Mouse (Mus musculus) intestine, embryonic 16.5 days (tissue): ENCODE data around the gene Ifi204. TPM values are rescaled to one million over a fixed set of nuclear protein-coding genes. Genes with fewer than 3 reads are reported as not detected.
"Not testable (repeated sequence)": the region's sequence is repeated elsewhere in the genome, so short reads cannot be mapped to it uniquely, and the experiment has no call there.

Experiments
- ATAC-seq: fragments of 200-750 bp; cut with Nextera tagmentation; 2 replicates; pipeline ENCODE4 v1.8.0; 2017; ENCODE audit warnings: moderate TSS enrichment, moderate library complexity
- H3K27ac ChIP-seq: fragments of 300-500 bp; sonication (generic); 2 replicates; pipeline ENCODE4 v1.5.1; 2014; ENCODE audit warnings: mild to moderate bottlenecking, low read length
- H3K27me3 ChIP-seq: fragments of 300-500 bp; sonication (generic); replicated peaks from 2 replicates; pipeline ENCODE4 v1.6.1; 2014; ENCODE audit warnings: low read length, control low read depth, mixed read lengths; ENCODE audit not compliant: control insufficient read depth, insufficient read depth
- H3K36me3 ChIP-seq: fragments of 300-500 bp; sonication (generic); 2 replicates; pipeline ENCODE4 v1.6.1; 2014; ENCODE audit warnings: low read length, control low read depth; ENCODE audit not compliant: control insufficient read depth, insufficient read depth
- H3K4me1 ChIP-seq: fragments of 300-500 bp; sonication (generic); 2 replicates; pipeline ENCODE4 v1.6.1; 2014; ENCODE audit warnings: low read length, control low read depth, mixed read lengths; ENCODE audit not compliant: control insufficient read depth, insufficient read depth
- H3K4me2 ChIP-seq: fragments of 300-500 bp; sonication (generic); 2 replicates; pipeline ENCODE4 v1.6.1; 2014; ENCODE audit warnings: low read depth, low read length, control low read depth
- H3K4me3 ChIP-seq: fragments of 300-500 bp; sonication (generic); 2 replicates; pipeline ENCODE4 v1.5.1; 2014; ENCODE audit warnings: mild to moderate bottlenecking, low read length
- H3K9ac ChIP-seq: fragments of 300-500 bp; sonication (generic); 2 replicates; pipeline ENCODE4 v1.6.1; 2014; ENCODE audit warnings: low read depth, low read length
- H3K9me3 ChIP-seq: fragments of 300-500 bp; sonication (generic); 2 replicates; pipeline ENCODE4 v1.6.1; 2016; ENCODE audit warnings: low read length, control low read depth; ENCODE audit not compliant: control insufficient read depth
- WGBS: fragments of 180-500 bp; shearing (Covaris S2); extraction: QIAGEN DNeasy Blood & Tissue Kit; methylation state at CpG from one replicate; pipeline ENCODE4 v1.1.7; 2014; 5-methylcytosine and 5-hydroxymethylcytosine counted together
- polyA plus RNA-seq: library from polyadenylated mRNA; unstranded; fragments of >200 nt; fragmentation: Nextera tagmentation; extraction: Ambion mirVana; gene quantifications from 2 replicates; pipeline ENCODE4 v1.2.1, GENCODE M21; 2015

Gene Ifi204
- polyA plus RNA-seq, 1 experiment from 2014 or later: 1.9 TPM

- Histone ChIP-seq H3K4me2 (no peak overlapping the region), H3K4me3 (no peak overlapping the region), H3K27me3 (no peaks in the 10 kb centered on the region), H3K36me3 (no peaks in the 10 kb centered on the region), H3K27ac (no peak overlapping the region), H3K4me1 (no peaks in the 10 kb centered on the region), H3K9ac (no peak overlapping the region), H3K9me3 (no peaks in the 10 kb centered on the region)
- no peak for ATAC-seq
These were observed 26.2 kb downstream of the Ifi204 start for GRCm38 (mm10) chr1:173740537-173740936.

DNA sequence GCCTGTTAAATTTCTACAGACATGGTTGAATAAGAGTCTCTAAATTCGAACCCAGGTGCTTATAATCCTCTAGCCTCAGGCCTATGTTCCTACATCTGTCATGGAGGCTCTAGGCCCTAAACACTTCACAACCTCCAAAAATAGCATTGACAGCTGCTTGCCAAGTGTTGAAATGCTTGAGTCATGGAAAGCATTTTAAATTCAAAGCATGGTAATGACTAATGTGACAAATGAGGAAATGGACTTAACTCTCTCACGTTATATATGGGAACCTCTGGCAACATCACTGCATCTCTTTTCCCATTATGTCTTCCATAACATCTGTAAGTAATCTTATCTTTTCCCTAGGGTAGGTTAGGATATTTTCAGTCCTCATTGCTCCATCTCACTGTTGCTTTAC, 29.8 kb downstream of the Ifi204 start:
- Histone ChIP-seq H3K36me3 (no peaks in the 10 kb centered on the region), H3K27me3 (no peaks in the 10 kb centered on the region), H3K9ac (no peak overlapping the region), H3K9me3 (no peaks in the 10 kb centered on the region), H3K4me1 (no peaks in the 10 kb centered on the region), H3K4me3 (no peak overlapping the region), H3K4me2 (no peak overlapping the region), H3K27ac (no peak overlapping the region)
- no peak for ATAC-seq
- 67% methylated on average over 2 of the region's 2 CpGs for WGBS

- H3K4me3 ChIP-seq, ATAC-seq, H3K9me3 ChIP-seq, H3K4me2 ChIP-seq, H3K9ac ChIP-seq, H3K27ac ChIP-seq, H3K27me3 ChIP-seq, H3K36me3 ChIP-seq, H3K4me1 ChIP-seq: not testable (repeated sequence)
- 89% methylated on average over 4 of the region's 4 CpGs for WGBS
These were observed 31.7 kb downstream of the Ifi204 start for GRCm38 (mm10) chr1:173735015-173735414.

- Histone ChIP-seq H3K9me3 (no peaks in the 10 kb centered on the region), H3K4me3 (no peak overlapping the region), H3K36me3 (no peaks in the 10 kb centered on the region), H3K27me3 (no peaks in the 10 kb centered on the region), H3K4me1 (no peaks in the 10 kb centered on the region), H3K4me2 (no peak overlapping the region), H3K9ac (no peak overlapping the region), H3K27ac (no peak overlapping the region)
- WGBS: 22% methylated on average over 7 of the region's 7 CpGs
- no peak for ATAC-seq
These were observed 33.5 kb downstream of the Ifi204 start for GRCm38 (mm10) chr1:173733219-173733618.

Other genes with a start within 250 kb of the Ifi204 start
- gene Ifi214, start 231.0 kb downstream of the Ifi204 start, polyA plus RNA-seq: not detected in 2 replicates
- 0.11 and 0.34 TPM in 2 replicates for gene Ifi213, start 167.7 kb downstream of the Ifi204 start, polyA plus RNA-seq
- 0.32 and 0.38 TPM in 2 replicates for gene Ifi209, start 136.0 kb downstream of the Ifi204 start, polyA plus RNA-seq
- gene Ifi208, start 93.3 kb downstream of the Ifi204 start, polyA plus RNA-seq: 0.06 and 0.09 TPM in 2 replicates
- gene Ifi207, start 25.2 kb downstream of the Ifi204 start, polyA plus RNA-seq: 0.98 and 1.2 TPM in 2 replicates
- 0.72 and 0.97 TPM in 2 replicates for gene Ifi211, start 146.1 kb upstream of the Ifi204 start, polyA plus RNA-seq
- 3.2 and 3.3 TPM in 2 replicates for gene Mndal, start 175.5 kb upstream of the Ifi204 start, polyA plus RNA-seq
- gene Ifi203, start 175.7 kb upstream of the Ifi204 start, polyA plus RNA-seq: 1.4 and 2.2 TPM in 2 replicates
- not detected in 2 replicates for gene Ifi202b, start 215.8 kb upstream of the Ifi204 start, polyA plus RNA-seq